Mouse (Mus musculus) MEL (cell line): ENCODE measurements around the gene Atl3.
A peak's percentile ranks its signal among the peaks of the same experiment; 100 is the strongest.
"Not testable (repeated sequence)": the region's sequence is repeated elsewhere in the genome, so short reads cannot be mapped to it uniquely, and the experiment has no call there.

ENCODE experiments used
- BHLHE40 ChIP-seq: IDR thresholded peaks from 2 replicates; pipeline ENCODE4 v1.6.1; 2012; ENCODE audit warnings: low read depth, mild to moderate bottlenecking, inconsistent platforms, low read length, improper control_type of control experiment, borderline replicate concordance
- CTCF ChIP-seq, 3 experiments: IDR thresholded peaks in 2 of 3; conservative IDR thresholded peaks in 1 of 3; 2 replicates each; pipeline ENCODE4 v1.5.1; 2011 to 2012; ENCODE audit warnings: low read length in 3 of 3, low read depth in 2 of 3, mild to moderate bottlenecking in 2 of 3, improper control_type of control experiment in 1 of 3, inconsistent platforms in 1 of 3, mixed read lengths in 1 of 3, moderate library complexity in 1 of 3; ENCODE audit not compliant: control insufficient read depth in 1 of 3, insufficient read depth in 1 of 3, poor library complexity in 1 of 3, severe bottlenecking in 1 of 3
- EP300 ChIP-seq, 2 experiments: IDR thresholded peaks; 2 replicates each; pipeline ENCODE4 v1.6.1; 2011; ENCODE audit warnings: improper control_type of control experiment in 2 of 2, low read length in 2 of 2, low read depth in 1 of 2, mild to moderate bottlenecking in 1 of 2
- GATA1 ChIP-seq: IDR thresholded peaks from 2 replicates; pipeline ENCODE4 v1.6.1; 2011; ENCODE audit warnings: low read depth, low read length, improper control_type of control experiment
- JUND ChIP-seq: IDR thresholded peaks from 2 replicates; pipeline ENCODE4 v1.6.1; 2011; ENCODE audit warnings: low read depth, mild to moderate bottlenecking, improper control_type of control experiment, low read length
- NELFE ChIP-seq: IDR thresholded peaks from 2 replicates; pipeline ENCODE4 v1.6.1; 2011; ENCODE audit warnings: low read depth, low read length, improper control_type of control experiment
- POLR2AphosphoS2 ChIP-seq: IDR thresholded peaks from 2 replicates; pipeline ENCODE4 v1.6.1; 2011; ENCODE audit warnings: low read length, improper control_type of control experiment
- TAL1 ChIP-seq: IDR thresholded peaks from 2 replicates; pipeline ENCODE4 v1.6.1; 2012; ENCODE audit warnings: mild to moderate bottlenecking, inconsistent platforms, low read length, moderate library complexity, mixed read lengths
- TCF12 ChIP-seq: IDR thresholded peaks from 2 replicates; pipeline ENCODE4 v1.6.1; 2014; ENCODE audit warnings: low read depth, mild to moderate bottlenecking, inconsistent platforms, low read length, improper control_type of control experiment, moderate library complexity
- UBTF ChIP-seq: IDR thresholded peaks from 2 replicates; pipeline ENCODE4 v1.6.1; 2012; ENCODE audit warnings: low read depth, mild to moderate bottlenecking, inconsistent platforms, low read length, improper control_type of control experiment, moderate library complexity, borderline replicate concordance; ENCODE audit not compliant: insufficient read depth
- ZKSCAN1 ChIP-seq: IDR thresholded peaks from 2 replicates; pipeline ENCODE4 v1.6.1; 2012; ENCODE audit warnings: low read depth, mild to moderate bottlenecking, inconsistent platforms, low read length, improper control_type of control experiment, moderate library complexity
- ZNF384 ChIP-seq: IDR thresholded peaks from 2 replicates; pipeline ENCODE4 v1.6.1; 2012; ENCODE audit warnings: low read depth, mild to moderate bottlenecking, inconsistent platforms, low read length, improper control_type of control experiment

DNA sequence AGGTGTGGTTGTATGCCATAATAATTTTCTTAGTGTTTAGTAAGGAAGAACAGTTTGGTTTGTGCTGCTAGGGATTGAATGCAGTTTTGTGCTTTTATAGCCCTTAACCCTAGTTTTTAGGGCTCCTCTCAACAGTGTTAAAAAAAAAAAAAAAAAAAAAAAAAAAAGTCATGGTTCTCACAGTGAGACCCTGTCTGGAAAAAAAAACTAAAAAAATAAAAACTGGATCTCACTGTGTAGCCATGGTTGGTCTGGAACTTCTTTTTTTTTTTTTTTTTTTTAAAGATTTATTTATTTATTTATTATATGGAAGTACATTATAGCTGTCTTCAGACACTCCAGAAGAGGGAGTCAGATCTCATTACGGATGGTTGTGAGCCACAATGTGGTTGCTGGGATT is 2.2 kb downstream of the Atl3 start:
- not testable (repeated sequence) for TF ChIP-seq JUND; TAL1; CTCF (IDR thresholded peaks at IDR 0.05 in 2 of 3, conservative IDR thresholded peaks at IDR 0.05 in 1 of 3; ENCODE audit: control insufficient read depth in 1 of 3, insufficient read depth in 1 of 3, low read depth in 2 of 3, low read length in 3 of 3, poor library complexity in 1 of 3, severe bottlenecking in 1 of 3); BHLHE40; NELFE; UBTF; EP300 (IDR thresholded peaks at IDR 0.05; ENCODE audit: low read depth in 1 of 2, low read length in 2 of 2); TCF12; POLR2AphosphoS2; GATA1; ZKSCAN1
- TF ChIP-seq ZNF384, result peak; percentile 67
